Mouse (Mus musculus) 3T3-L1 (cell line): ENCODE data around the gene Eps8.

ENCODE experiments used
- DNase-seq: peaks from one replicate; pipeline ENCODE4 v3.0.0-alpha.2; 2015; ENCODE audit warnings: low read depth, low spot score

Gene Eps8

DNA sequence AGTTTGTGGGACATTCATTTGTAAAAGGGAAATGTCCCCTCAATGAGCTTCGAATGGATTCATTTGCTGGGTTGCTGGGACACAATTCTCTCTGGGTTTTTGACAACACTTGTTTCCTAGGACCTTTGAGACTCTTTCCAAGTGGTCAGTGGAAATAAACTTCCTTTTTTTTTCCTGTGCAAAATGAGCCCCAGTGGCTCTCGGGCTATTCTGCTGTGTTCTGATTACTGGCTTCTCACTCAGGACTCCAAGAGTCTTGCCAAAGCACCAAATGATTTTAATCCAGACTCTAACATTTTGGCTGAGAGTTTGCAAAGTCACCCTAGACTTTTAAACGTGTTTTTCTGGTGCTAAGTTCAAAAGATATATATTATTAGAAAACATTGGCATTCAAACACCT, 10.3 kb upstream of the Eps8 start:
- no peak for DNase-seq

- DNase-seq: no peak
Measured at GRCm38 (mm10) chr6:137661583-137662365, 7.1 kb upstream of the Eps8 start.

DNA sequence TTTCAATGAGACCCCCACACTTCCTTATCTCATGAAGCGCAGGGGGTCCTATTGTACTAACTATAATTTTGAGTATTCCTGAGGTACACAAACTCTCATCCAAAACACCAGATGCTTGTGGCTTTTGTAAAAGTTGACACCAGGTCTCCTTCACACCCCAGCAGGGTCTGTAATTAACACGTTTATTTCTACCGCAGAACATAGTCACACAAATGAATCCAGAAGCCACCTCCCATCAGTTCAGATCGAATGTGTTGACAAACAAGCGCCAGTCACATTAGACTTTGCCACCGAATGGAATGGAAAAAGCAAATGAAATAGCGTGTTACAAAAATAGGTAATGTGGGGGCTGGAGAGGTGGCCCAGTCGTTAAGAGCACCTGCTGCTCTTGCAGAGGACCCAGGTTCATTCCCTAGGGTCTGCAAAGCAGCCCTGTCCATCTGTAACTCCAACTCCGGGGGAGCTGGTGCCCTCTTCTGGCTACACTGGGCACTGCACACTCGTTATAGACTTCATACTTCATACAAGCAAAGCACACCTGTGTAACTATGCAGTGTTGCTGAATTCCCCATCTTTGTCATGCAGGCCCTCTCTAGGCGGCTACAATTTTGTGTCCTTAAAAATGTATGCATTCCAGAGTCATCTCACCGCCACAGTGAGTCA, 3.9 kb upstream of the Eps8 start:
- peak; percentile 35 for DNase-seq

- no peak for DNase-seq
Measured at GRCm38 (mm10) chr6:137657203-137657602, 2.5 kb upstream of the Eps8 start.

- no peak for DNase-seq
Measured at GRCm38 (mm10) chr6:137649528-137649927, 5.1 kb downstream of the Eps8 start.

GRCm38 (mm10) chr6:137649068-137649480, 5.6 kb downstream of the Eps8 start:
- peak; percentile 73 for DNase-seq

GRCm38 (mm10) chr6:137648110-137649067, 6.3 kb downstream of the Eps8 start:
- peak; percentile 62 for DNase-seq

DNA sequence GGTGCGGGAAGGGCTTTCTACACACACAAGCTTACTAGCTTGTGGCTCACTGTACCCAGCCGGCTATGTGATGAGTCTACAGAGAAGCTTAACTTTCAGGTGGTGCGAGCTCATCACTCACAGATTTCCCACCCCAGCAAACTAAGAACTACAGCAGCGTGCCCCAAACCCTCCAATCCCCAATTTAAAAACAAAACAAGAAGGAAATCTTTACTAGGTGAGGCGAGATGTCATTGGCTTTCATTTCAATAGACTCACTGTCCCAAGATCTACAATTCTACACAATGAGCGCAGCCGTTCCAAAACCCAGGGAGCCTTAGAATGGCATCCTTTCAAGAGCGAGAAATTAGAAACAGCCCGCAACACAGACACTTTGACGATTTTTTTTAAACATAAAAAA, 7.0 kb downstream of the Eps8 start:
- DNase-seq: peak; percentile 66

DNA sequence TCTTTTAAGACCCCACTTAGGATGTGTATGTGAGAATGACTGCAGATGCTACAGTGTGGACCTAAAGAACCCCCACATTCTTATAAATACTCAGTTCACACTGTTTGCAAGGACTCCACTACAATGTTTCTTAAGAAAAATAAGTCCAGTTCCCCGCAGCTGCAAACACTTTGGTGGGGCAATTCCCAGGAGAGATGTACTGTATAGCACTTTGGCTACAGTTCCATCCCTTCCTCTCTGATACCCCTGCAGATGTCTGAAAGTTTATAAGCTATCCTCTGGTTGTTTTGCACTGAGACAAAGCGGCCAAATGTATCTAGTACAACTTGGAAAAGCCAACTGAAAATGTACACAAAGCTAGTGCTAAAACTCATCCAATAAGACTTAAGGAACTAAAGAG, 8.0 kb downstream of the Eps8 start:
- peak; percentile 69 for DNase-seq

GRCm38 (mm10) chr6:137644893-137645292, 9.8 kb downstream of the Eps8 start:
- DNase-seq: no peak

GRCm38 (mm10) chr6:137643814-137644213, 10.9 kb downstream of the Eps8 start:
- DNase-seq: no peak

DNA sequence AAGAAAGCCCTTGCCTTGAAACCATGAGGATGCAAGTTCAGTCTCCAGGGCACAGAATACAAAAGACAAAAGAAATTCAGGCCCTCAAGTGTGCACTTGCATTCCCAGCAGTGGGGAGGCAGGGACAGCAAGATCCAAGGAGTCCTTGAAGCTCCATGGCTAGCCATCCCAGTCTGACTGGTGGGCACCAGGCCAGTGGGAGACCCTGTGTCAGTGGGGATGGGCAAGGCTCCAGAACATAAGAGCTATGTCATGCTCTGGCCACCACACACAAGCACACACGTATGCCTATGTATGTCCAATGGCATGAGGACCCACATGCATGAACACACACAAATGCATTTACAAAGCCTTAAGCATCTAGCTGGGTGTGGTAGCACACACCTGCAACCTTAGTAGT, 13.0 kb downstream of the Eps8 start:
- DNase-seq: no peak

DNA sequence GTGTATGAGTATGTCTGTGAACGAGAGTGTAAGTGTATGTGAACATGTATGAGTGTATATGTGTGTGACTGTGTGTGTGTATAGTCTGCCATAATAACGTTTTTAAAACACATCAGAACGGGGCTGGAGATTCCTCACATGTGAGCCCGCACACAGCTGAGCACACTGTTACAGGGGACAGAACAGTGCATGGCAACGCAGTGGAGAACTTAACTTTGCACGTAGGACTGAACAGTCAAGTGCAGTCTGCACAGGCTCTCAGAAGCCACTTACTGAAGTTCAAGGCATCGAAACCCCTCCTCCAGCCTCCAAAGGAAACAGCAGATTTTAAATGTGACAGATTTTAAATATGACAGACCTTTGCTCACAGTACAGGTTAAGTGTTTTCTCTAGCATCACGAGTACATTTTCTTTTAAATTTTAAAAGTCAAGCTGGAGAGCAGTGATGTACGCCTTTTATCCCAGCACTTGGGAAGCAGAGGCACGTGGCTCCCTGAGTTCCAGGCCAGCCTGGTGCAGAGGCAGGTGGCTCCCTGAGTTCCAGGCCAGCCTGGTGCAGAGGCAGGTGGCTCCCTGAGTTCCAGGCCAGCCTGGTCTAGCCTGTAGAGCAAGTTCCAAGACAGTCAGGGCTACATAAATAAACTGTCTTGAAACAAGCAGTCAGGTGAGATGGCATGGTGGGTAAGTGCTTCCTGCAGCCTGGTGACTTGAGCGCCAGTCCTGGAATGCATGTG, 15.7 kb downstream of the Eps8 start:
- no peak for DNase-seq

DNA sequence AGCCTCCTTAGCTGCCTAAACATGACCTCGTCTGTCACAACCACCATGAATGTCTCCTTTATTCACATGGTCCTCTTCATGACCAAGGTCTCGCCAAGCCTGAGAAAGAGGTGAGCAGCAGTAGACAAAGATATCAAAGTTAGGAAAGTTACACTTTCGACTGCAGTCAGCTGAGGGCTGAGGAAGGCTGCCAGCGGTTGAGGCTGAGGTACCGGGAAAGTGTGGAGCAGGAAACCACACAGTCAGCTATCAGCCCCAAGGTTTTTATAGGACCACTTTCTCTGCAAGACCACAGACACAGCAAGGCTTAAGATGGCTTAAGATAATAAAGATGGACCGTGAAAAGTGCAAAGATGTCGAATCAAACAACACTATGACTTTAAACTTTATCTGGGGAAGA, 17.2 kb downstream of the Eps8 start:
- no peak for DNase-seq

DNA sequence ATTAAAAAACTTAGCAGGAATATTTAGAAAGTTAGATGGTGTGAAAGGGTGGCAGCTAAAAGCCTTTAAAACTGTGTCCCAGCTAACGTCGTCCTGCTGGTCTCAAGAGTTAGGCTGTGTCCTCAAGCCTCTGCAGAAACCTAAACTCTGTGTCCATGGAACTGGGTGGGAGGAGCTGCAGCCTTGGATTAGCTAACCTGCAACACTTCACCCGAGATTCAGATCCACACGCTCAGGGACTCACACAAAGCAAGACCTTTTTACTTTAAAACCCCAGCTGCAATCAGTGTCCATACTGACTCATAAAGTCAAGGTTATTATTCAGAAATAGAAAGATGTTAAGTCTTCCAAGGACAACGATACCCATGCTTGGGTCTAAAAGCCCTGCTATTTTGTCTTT, 18.5 kb downstream of the Eps8 start:
- DNase-seq: no peak

- DNase-seq: peak; percentile 26
Measured at GRCm38 (mm10) chr6:137633626-137634025, 21.1 kb downstream of the Eps8 start.

DNA sequence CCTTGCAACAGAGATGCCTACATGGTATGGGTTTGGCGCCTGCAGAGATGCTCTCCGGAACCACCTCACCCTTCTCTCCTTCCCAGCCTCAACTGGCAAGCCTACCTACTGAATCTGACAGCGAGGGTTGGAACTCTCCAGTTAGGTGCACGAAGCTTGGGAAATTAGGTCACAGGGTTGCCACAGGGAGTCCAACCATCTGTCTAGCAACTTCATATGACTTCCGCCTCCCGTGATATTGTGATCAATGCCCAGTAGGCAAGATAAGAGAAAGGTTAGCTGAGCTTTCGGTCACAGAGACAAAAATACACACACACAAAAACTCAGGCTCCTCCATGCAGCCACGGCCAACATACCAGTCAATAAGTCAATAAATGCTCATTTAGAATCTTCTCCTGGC, 21.6 kb downstream of the Eps8 start:
- DNase-seq: no peak

- no peak for DNase-seq
Measured at GRCm38 (mm10) chr6:137630387-137630786, 24.3 kb downstream of the Eps8 start.

GRCm38 (mm10) chr6:137629603-137630231, 25.0 kb downstream of the Eps8 start:
- no peak for DNase-seq

DNA sequence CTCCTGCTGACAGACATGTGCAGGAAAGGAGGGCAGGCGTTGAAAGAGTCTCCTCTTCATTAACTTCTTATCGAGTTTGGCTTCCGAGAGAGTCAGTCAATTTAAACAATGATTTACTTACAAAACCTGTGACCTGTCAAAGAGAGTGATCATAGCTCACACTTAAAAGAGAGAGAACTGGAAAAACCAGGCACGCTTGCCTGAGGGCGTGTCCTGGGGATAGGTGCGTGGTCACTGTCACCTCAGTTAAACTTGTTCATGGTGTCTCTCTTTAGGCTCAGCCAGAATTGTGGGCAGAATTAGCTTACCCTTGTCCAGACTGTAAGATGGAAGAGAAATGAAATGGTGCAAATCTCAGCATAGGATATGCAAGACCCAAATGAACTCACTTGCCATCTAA, 26.0 kb downstream of the Eps8 start:
- no peak for DNase-seq

DNA sequence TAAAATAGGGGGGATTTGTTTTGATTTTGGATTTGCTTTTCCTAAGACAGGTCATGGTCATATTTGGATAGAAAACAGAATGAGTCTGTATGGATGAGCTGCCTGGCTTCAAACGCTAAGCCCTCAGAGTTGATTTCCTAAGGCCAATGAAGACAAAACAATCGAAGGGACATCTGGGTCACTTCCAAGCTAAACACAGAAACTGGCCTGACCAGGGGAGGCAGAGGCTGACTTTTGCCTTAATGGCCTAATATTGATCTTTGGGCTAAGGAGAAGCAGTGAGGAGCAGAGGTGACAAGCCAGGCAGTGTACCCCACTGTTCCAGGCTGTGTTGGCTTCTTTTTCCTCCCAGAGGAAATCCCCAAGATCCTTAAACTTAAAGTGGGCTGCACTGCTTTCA, 33.7 kb downstream of the Eps8 start:
- DNase-seq: no peak
